Mouse (Mus musculus): ENCODE measurements around the gene Slc29a3.

- TF ChIP-seq CTCF (IDR thresholded peaks at IDR 0.05; ENCODE audit: control insufficient read depth, insufficient read depth, insufficient read length) (peak; percentile 54), MAX (IDR thresholded peaks at IDR 0.05) (no peak), USF1 (IDR thresholded peaks at IDR 0.05; ENCODE audit: low read depth) (no peak)
Measured at GRCm38 (mm10) chr10:60756992-60757391, 4.4 kb upstream of the Slc29a3 start.

Measured in C2C12 (cell line).